Mouse (Mus musculus): Measurements from ENCODE around the gene Dnajc6. TPM values are rescaled to one million over a fixed set of nuclear protein-coding genes. Genes with fewer than 3 reads are reported as not detected.

Dnajc6 gene
- polyA plus RNA-seq, 1 experiment, result 2.7 TPM

- no peak overlapping the region for H3K27ac ChIP-seq (ENCODE audit: control insufficient read depth, insufficient read depth, low read depth, low read length, poor library complexity)
- WGBS, result 80% methylated on average over 2 of the region's 2 CpGs
- TF ChIP-seq CTCF (IDR thresholded peaks at IDR 0.05; ENCODE audit: control insufficient read depth, insufficient read depth, low read length) (no peak), POLR2A (IDR thresholded peaks at IDR 0.05; ENCODE audit: borderline replicate concordance, control insufficient read depth, low read depth, low read length) (no peak)
- no peaks in the 10 kb centered on the region for H3K4me1 ChIP-seq (ENCODE audit: control insufficient read depth, insufficient read depth, low read length)
- no peak overlapping the region for H3K4me3 ChIP-seq (replicated peaks; ENCODE audit: control insufficient read depth, low read depth, low read length)
Measured at GRCm38 (mm10) chr4:101582882-101583281, 86.4 kb downstream of the Dnajc6 start.

- TF ChIP-seq CTCF (IDR thresholded peaks at IDR 0.05; ENCODE audit: control insufficient read depth, insufficient read depth, low read length) (no peak), POLR2A (IDR thresholded peaks at IDR 0.05; ENCODE audit: borderline replicate concordance, control insufficient read depth, low read depth, low read length) (no peak)
- Histone ChIP-seq H3K4me3 (replicated peaks; ENCODE audit: control insufficient read depth, low read depth, low read length) (no peak overlapping the region), H3K27ac (ENCODE audit: control insufficient read depth, insufficient read depth, low read depth, low read length, poor library complexity) (no peak overlapping the region), H3K4me1 (ENCODE audit: control insufficient read depth, insufficient read depth, low read length) (no peaks in the 10 kb centered on the region)
- WGBS, result 71% methylated on average over 19 of the region's 19 CpGs
Measured at GRCm38 (mm10) chr4:101584524-101585454, 88.3 kb downstream of the Dnajc6 start.

- TF ChIP-seq POLR2A (IDR thresholded peaks at IDR 0.05; ENCODE audit: borderline replicate concordance, control insufficient read depth, low read depth, low read length) (no peak), CTCF (IDR thresholded peaks at IDR 0.05; ENCODE audit: control insufficient read depth, insufficient read depth, low read length) (no peak)
- Histone ChIP-seq H3K4me1 (ENCODE audit: control insufficient read depth, insufficient read depth, low read length) (no peaks in the 10 kb centered on the region), H3K27ac (ENCODE audit: control insufficient read depth, insufficient read depth, low read depth, low read length, poor library complexity) (no peak overlapping the region), H3K4me3 (replicated peaks; ENCODE audit: control insufficient read depth, low read depth, low read length) (no peak overlapping the region)
- WGBS, result 62% methylated on average over 8 of the region's 8 CpGs
Measured at GRCm38 (mm10) chr4:101585455-101586184, 89.2 kb downstream of the Dnajc6 start.

- 78% methylated on average over 8 of the region's 8 CpGs for WGBS
- H3K4me3 ChIP-seq (replicated peaks; ENCODE audit: control insufficient read depth, low read depth, low read length), result no peak overlapping the region
- no peak for TF ChIP-seq CTCF (IDR thresholded peaks at IDR 0.05; ENCODE audit: control insufficient read depth, insufficient read depth, low read length)
- TF ChIP-seq POLR2A (IDR thresholded peaks at IDR 0.05; ENCODE audit: borderline replicate concordance, control insufficient read depth, low read depth, low read length), result no peak
- H3K4me1 ChIP-seq (ENCODE audit: control insufficient read depth, insufficient read depth, low read length), result no peaks in the 10 kb centered on the region
- no peak overlapping the region for H3K27ac ChIP-seq (ENCODE audit: control insufficient read depth, insufficient read depth, low read depth, low read length, poor library complexity)
Measured at GRCm38 (mm10) chr4:101588932-101589331, 92.5 kb downstream of the Dnajc6 start.

GRCm38 (mm10) chr4:101589771-101590170 is 93.3 kb downstream of the Dnajc6 start:
- Histone ChIP-seq H3K4me3 (replicated peaks; ENCODE audit: control insufficient read depth, low read depth, low read length) (no peak overlapping the region), H3K27ac (ENCODE audit: control insufficient read depth, insufficient read depth, low read depth, low read length, poor library complexity) (no peak overlapping the region), H3K4me1 (ENCODE audit: control insufficient read depth, insufficient read depth, low read length) (no peaks in the 10 kb centered on the region)
- TF ChIP-seq CTCF (IDR thresholded peaks at IDR 0.05; ENCODE audit: control insufficient read depth, insufficient read depth, low read length) (no peak), POLR2A (IDR thresholded peaks at IDR 0.05; ENCODE audit: borderline replicate concordance, control insufficient read depth, low read depth, low read length) (no peak)
- 89% methylated on average over 3 of the region's 3 CpGs for WGBS

GRCm38 (mm10) chr4:101591400-101591799 is 95.0 kb downstream of the Dnajc6 start:
- H3K4me1 ChIP-seq (ENCODE audit: control insufficient read depth, insufficient read depth, low read length), result no peaks in the 10 kb centered on the region
- no peak overlapping the region for H3K4me3 ChIP-seq (replicated peaks; ENCODE audit: control insufficient read depth, low read depth, low read length)
- TF ChIP-seq POLR2A (IDR thresholded peaks at IDR 0.05; ENCODE audit: borderline replicate concordance, control insufficient read depth, low read depth, low read length) (no peak), CTCF (IDR thresholded peaks at IDR 0.05; ENCODE audit: control insufficient read depth, insufficient read depth, low read length) (peak; percentile 19; the same call in 1 of the 2 replicates)
- 72% methylated on average over 1 of the region's 1 CpGs for WGBS
- H3K27ac ChIP-seq (ENCODE audit: control insufficient read depth, insufficient read depth, low read depth, low read length, poor library complexity), result no peak overlapping the region

GRCm38 (mm10) chr4:101592466-101592865 is 96.0 kb downstream of the Dnajc6 start:
- TF ChIP-seq CTCF (IDR thresholded peaks at IDR 0.05; ENCODE audit: control insufficient read depth, insufficient read depth, low read length) (no peak), POLR2A (IDR thresholded peaks at IDR 0.05; ENCODE audit: borderline replicate concordance, control insufficient read depth, low read depth, low read length) (no peak)
- Histone ChIP-seq H3K4me1 (ENCODE audit: control insufficient read depth, insufficient read depth, low read length) (no peaks in the 10 kb centered on the region), H3K27ac (ENCODE audit: control insufficient read depth, insufficient read depth, low read depth, low read length, poor library complexity) (no peak overlapping the region), H3K4me3 (replicated peaks; ENCODE audit: control insufficient read depth, low read depth, low read length) (no peak overlapping the region)
- 87% methylated on average over 3 of the region's 3 CpGs for WGBS

GRCm38 (mm10) chr4:101601758-101602157 is 105.3 kb downstream of the Dnajc6 start:
- H3K27ac ChIP-seq (ENCODE audit: control insufficient read depth, insufficient read depth, low read depth, low read length, poor library complexity), result no peak overlapping the region
- no peak overlapping the region for H3K4me3 ChIP-seq (replicated peaks; ENCODE audit: control insufficient read depth, low read depth, low read length)
- TF ChIP-seq CTCF (IDR thresholded peaks at IDR 0.05; ENCODE audit: control insufficient read depth, insufficient read depth, low read length) (0 out of 2 replicates have a peak, but pooled peaks have one; percentile 20), POLR2A (IDR thresholded peaks at IDR 0.05; ENCODE audit: borderline replicate concordance, control insufficient read depth, low read depth, low read length) (no peak)
- H3K4me1 ChIP-seq (ENCODE audit: control insufficient read depth, insufficient read depth, low read length), result no peaks in the 10 kb centered on the region
